Mouse (Mus musculus) MEL (cell line): ENCODE measurements around the gene Itih3. TPM values are rescaled to one million over a fixed set of nuclear protein-coding genes. Genes with fewer than 3 reads are reported as not detected.

Source experiments
- DNase-seq: peaks from one replicate; pipeline ENCODE4 v3.0.0; 2011; ENCODE audit warnings: low read depth, low spot score
- H3K27ac ChIP-seq: 2 replicates; pipeline ENCODE4 v1.5.1; 2012; ENCODE audit warnings: low read depth, mild to moderate bottlenecking, control low read depth, low read length, moderate library complexity; ENCODE audit not compliant: control insufficient read depth
- H3K27me3 ChIP-seq, 2 experiments: fragments of 150-350 bp in 1 of 2; sonication (generic) in 1 of 2; 2 replicates each; pipeline ENCODE4 v1.6.1; 2012; ENCODE audit warnings: low read length in 2 of 2, mild to moderate bottlenecking in 2 of 2, improper control_type of control experiment in 1 of 2, moderate library complexity in 1 of 2; ENCODE audit not compliant: insufficient read depth in 2 of 2, control insufficient read depth in 1 of 2
- H3K36me3 ChIP-seq, 2 experiments: 2 replicates each; pipeline ENCODE4 v1.6.1; 2012 to 2014; ENCODE audit warnings: low read length in 2 of 2, improper control_type of control experiment in 1 of 2, inconsistent platforms in 1 of 2, mild to moderate bottlenecking in 1 of 2; ENCODE audit not compliant: insufficient read depth in 2 of 2, control insufficient read depth in 1 of 2
- H3K4me1 ChIP-seq, 2 experiments: fragments of 150-350 bp in 1 of 2; sonication (generic) in 1 of 2; 2 replicates each; pipeline ENCODE4 v1.6.1; 2012; ENCODE audit warnings: low read length in 2 of 2, improper control_type of control experiment in 1 of 2, mild to moderate bottlenecking in 1 of 2; ENCODE audit not compliant: insufficient read depth in 2 of 2, control insufficient read depth in 1 of 2
- H3K4me3 ChIP-seq, 2 experiments: fragments of 150-350 bp in 1 of 2; sonication (generic) in 1 of 2; 2 replicates each; pipeline ENCODE4 v1.5.1; 2012; ENCODE audit warnings: low read depth in 2 of 2, low read length in 2 of 2, mild to moderate bottlenecking in 2 of 2, moderate library complexity in 2 of 2, control low read depth in 1 of 2, improper control_type of control experiment in 1 of 2; ENCODE audit not compliant: control insufficient read depth in 1 of 2, insufficient read depth in 1 of 2
- H3K79me2 ChIP-seq: 2 replicates; pipeline ENCODE4 v1.6.1; 2012; ENCODE audit warnings: mild to moderate bottlenecking, low read length, moderate library complexity; ENCODE audit not compliant: control insufficient read depth, poor library complexity, insufficient read depth
- H3K9ac ChIP-seq: 2 replicates; pipeline ENCODE4 v1.6.1; 2012; ENCODE audit warnings: low read depth, mild to moderate bottlenecking, control low read depth, low read length, moderate library complexity; ENCODE audit not compliant: control insufficient read depth, poor library complexity, severe bottlenecking
- H3K9me3 ChIP-seq: fragments of 150-350 bp; sonication (generic); replicated peaks from 2 replicates; pipeline ENCODE4 v1.6.1; 2012; ENCODE audit warnings: mild to moderate bottlenecking, low read length, improper control_type of control experiment, moderate library complexity; ENCODE audit not compliant: insufficient read depth
- CHD2 ChIP-seq: IDR thresholded peaks from 2 replicates; pipeline ENCODE4 v1.6.1; 2011; ENCODE audit warnings: low read length, improper control_type of control experiment
- CTCF ChIP-seq, 3 experiments: IDR thresholded peaks in 2 of 3; conservative IDR thresholded peaks in 1 of 3; 2 replicates each; pipeline ENCODE4 v1.5.1; 2011 to 2012; ENCODE audit warnings: low read length in 3 of 3, low read depth in 2 of 3, mild to moderate bottlenecking in 2 of 3, improper control_type of control experiment in 1 of 3, inconsistent platforms in 1 of 3, mixed read lengths in 1 of 3, moderate library complexity in 1 of 3; ENCODE audit not compliant: control insufficient read depth in 1 of 3, insufficient read depth in 1 of 3, poor library complexity in 1 of 3, severe bottlenecking in 1 of 3
- EP300 ChIP-seq, 2 experiments: IDR thresholded peaks; 2 replicates each; pipeline ENCODE4 v1.6.1; 2011; ENCODE audit warnings: improper control_type of control experiment in 2 of 2, low read length in 2 of 2, low read depth in 1 of 2, mild to moderate bottlenecking in 1 of 2
- ETS1 ChIP-seq: IDR thresholded peaks from 2 replicates; pipeline ENCODE4 v1.6.1; 2012; ENCODE audit warnings: low read depth, mild to moderate bottlenecking, inconsistent platforms, low read length, improper control_type of control experiment, moderate library complexity
- GABPA ChIP-seq: IDR thresholded peaks from 2 replicates; pipeline ENCODE4 v1.6.1; 2012; ENCODE audit warnings: low read depth, mild to moderate bottlenecking, inconsistent platforms, low read length, improper control_type of control experiment, moderate library complexity
- GATA1 ChIP-seq: IDR thresholded peaks from 2 replicates; pipeline ENCODE4 v1.6.1; 2011; ENCODE audit warnings: low read depth, low read length, improper control_type of control experiment
- JUND ChIP-seq: IDR thresholded peaks from 2 replicates; pipeline ENCODE4 v1.6.1; 2011; ENCODE audit warnings: low read depth, mild to moderate bottlenecking, improper control_type of control experiment, low read length
- MAFK ChIP-seq: IDR thresholded peaks from 2 replicates; pipeline ENCODE4 v1.6.1; 2011; ENCODE audit warnings: low read depth, mild to moderate bottlenecking, low read length, improper control_type of control experiment, borderline replicate concordance
- MAX ChIP-seq: IDR thresholded peaks from 2 replicates; pipeline ENCODE4 v1.6.1; 2011; ENCODE audit warnings: low read length, improper control_type of control experiment
- MAZ ChIP-seq: IDR thresholded peaks from 2 replicates; pipeline ENCODE4 v1.6.1; 2012; ENCODE audit warnings: low read depth, mild to moderate bottlenecking, inconsistent platforms, low read length, improper control_type of control experiment
- MEF2A ChIP-seq: IDR thresholded peaks from 2 replicates; pipeline ENCODE4 v1.6.1; 2014; ENCODE audit warnings: low read depth, mild to moderate bottlenecking, inconsistent platforms, low read length, improper control_type of control experiment; ENCODE audit not compliant: poor library complexity, insufficient replicate concordance, severe bottlenecking; ENCODE audit errors: extremely low read depth
- NELFE ChIP-seq: IDR thresholded peaks from 2 replicates; pipeline ENCODE4 v1.6.1; 2011; ENCODE audit warnings: low read depth, low read length, improper control_type of control experiment
- NRF1 ChIP-seq: IDR thresholded peaks from 2 replicates; pipeline ENCODE4 v1.6.1; 2014; ENCODE audit warnings: low read depth, mild to moderate bottlenecking, inconsistent platforms, low read length, improper control_type of control experiment, moderate library complexity; ENCODE audit not compliant: poor library complexity, insufficient read depth, severe bottlenecking
- POLR2A ChIP-seq, 2 experiments: IDR thresholded peaks; 2 replicates each; pipeline ENCODE4 v1.6.1; 2011 to 2012; ENCODE audit warnings: low read length in 2 of 2, mild to moderate bottlenecking in 2 of 2, control low read depth in 1 of 2, improper control_type of control experiment in 1 of 2, low read depth in 1 of 2, moderate library complexity in 1 of 2; ENCODE audit not compliant: control insufficient read depth in 1 of 2, insufficient read depth in 1 of 2, poor library complexity in 1 of 2
- POLR2AphosphoS5 ChIP-seq: IDR thresholded peaks from 2 replicates; pipeline ENCODE4 v1.6.1; 2012; ENCODE audit warnings: low read depth, borderline replicate concordance, mild to moderate bottlenecking, inconsistent platforms, low read length, moderate library complexity, mixed read lengths
- RAD21 ChIP-seq: IDR thresholded peaks from 2 replicates; pipeline ENCODE4 v1.6.1; 2011; ENCODE audit warnings: mild to moderate bottlenecking, low read depth, low read length, improper control_type of control experiment
- RCOR1 ChIP-seq: IDR thresholded peaks from 2 replicates; pipeline ENCODE4 v1.6.1; 2012; ENCODE audit warnings: low read depth, mild to moderate bottlenecking, inconsistent platforms, low read length, improper control_type of control experiment
- SIN3A ChIP-seq: IDR thresholded peaks from 2 replicates; pipeline ENCODE4 v1.6.1; 2012; ENCODE audit warnings: low read length, improper control_type of control experiment, inconsistent platforms
- SMC3 ChIP-seq: IDR thresholded peaks from 2 replicates; pipeline ENCODE4 v1.6.1; 2011; ENCODE audit warnings: low read depth, low read length, improper control_type of control experiment
- TAL1 ChIP-seq: IDR thresholded peaks from 2 replicates; pipeline ENCODE4 v1.6.1; 2012; ENCODE audit warnings: mild to moderate bottlenecking, inconsistent platforms, low read length, moderate library complexity, mixed read lengths
- UBTF ChIP-seq: IDR thresholded peaks from 2 replicates; pipeline ENCODE4 v1.6.1; 2012; ENCODE audit warnings: low read depth, mild to moderate bottlenecking, inconsistent platforms, low read length, improper control_type of control experiment, moderate library complexity, borderline replicate concordance; ENCODE audit not compliant: insufficient read depth
- ZC3H11A ChIP-seq: IDR thresholded peaks from 2 replicates; pipeline ENCODE4 v1.6.1; 2012; ENCODE audit warnings: low read depth, mild to moderate bottlenecking, inconsistent platforms, low read length, improper control_type of control experiment
- polyA plus RNA-seq, 2 experiments: library from polyadenylated mRNA; stranded (reverse) in 1 of 2; unstranded in 1 of 2; fragments of >175 nt in 1 of 2; fragments of >200 nt in 1 of 2; gene quantifications; 2 replicates each; pipeline versions ENCODE4 v1.2.1 to v1.2.4; 2012; ENCODE audit warnings: low replicate concordance in 2 of 2, low read depth in 1 of 2; ENCODE audit not compliant: insufficient read length in 2 of 2, insufficient read depth in 1 of 2, missing spikeins in 1 of 2
- total RNA-seq: library from RNA; depleted of rRNA; stranded (reverse); fragments of 300-350 nt; gene quantifications from 2 replicates; pipeline ENCODE4 v1.2.3, GENCODE M21; 2012

The Itih3 gene
- total and polyA plus RNA-seq, 3 experiments, result not detected

GRCm38 (mm10) chr14:30881718-30882108 lies 41.8 kb downstream of the Itih3 start:
- no peak for TF ChIP-seq SIN3A
- no peak for TF ChIP-seq EP300 (IDR thresholded peaks at IDR 0.05; ENCODE audit: low read depth in 1 of 2, low read length in 2 of 2)
- no peak for TF ChIP-seq POLR2A (IDR thresholded peaks at IDR 0.05; ENCODE audit: control insufficient read depth in 1 of 2, insufficient read depth in 1 of 2, low read depth in 1 of 2, low read length in 2 of 2, poor library complexity in 1 of 2)
- TF ChIP-seq RCOR1, result no peak
- TF ChIP-seq JUND, result no peak
- peak in 1 of 3 experiments; percentile 23; a peak in 1 of 6 replicates for TF ChIP-seq CTCF (IDR thresholded peaks at IDR 0.05 in 2 of 3, conservative IDR thresholded peaks at IDR 0.05 in 1 of 3; ENCODE audit: control insufficient read depth in 1 of 3, insufficient read depth in 1 of 3, low read depth in 2 of 3, low read length in 3 of 3, poor library complexity in 1 of 3, severe bottlenecking in 1 of 3)
- no peak for TF ChIP-seq CHD2
- no peak for TF ChIP-seq TAL1
- TF ChIP-seq, all 39 proteins: peak for 1
- no peak for DNase-seq
- H3K4me1 ChIP-seq, result no peaks in the 10 kb centered on the region
- no peaks in the 10 kb centered on the region for H3K79me2 ChIP-seq
- H3K36me3 ChIP-seq, result no peaks in the 10 kb centered on the region
- H3K9me3 ChIP-seq, result no peaks in the 10 kb centered on the region
- H3K27me3 ChIP-seq, result no peaks in the 10 kb centered on the region
- no peak overlapping the region for H3K9ac ChIP-seq
- H3K27ac ChIP-seq, result no peak overlapping the region
- no peak overlapping the region for H3K4me3 ChIP-seq

GRCm38 (mm10) chr14:30880811-30881717 lies 42.5 kb downstream of the Itih3 start:
- no peaks in the 10 kb centered on the region for H3K9me3 ChIP-seq
- no peak overlapping the region for H3K9ac ChIP-seq
- H3K27me3 ChIP-seq, result no peaks in the 10 kb centered on the region
- H3K27ac ChIP-seq, result no peak overlapping the region
- DNase-seq, result peak; percentile 75
- no peak overlapping the region for H3K4me3 ChIP-seq
- H3K79me2 ChIP-seq, result no peaks in the 10 kb centered on the region
- no peaks in the 10 kb centered on the region for H3K36me3 ChIP-seq
- no peaks in the 10 kb centered on the region for H3K4me1 ChIP-seq
- TF ChIP-seq CTCF (IDR thresholded peaks at IDR 0.05 in 2 of 3, conservative IDR thresholded peaks at IDR 0.05 in 1 of 3; ENCODE audit: control insufficient read depth in 1 of 3, insufficient read depth in 1 of 3, low read depth in 2 of 3, low read length in 3 of 3, poor library complexity in 1 of 3, severe bottlenecking in 1 of 3) (peak; percentile 74 to 84 (median 79)), RAD21 (peak; percentile 86), SMC3 (peak; percentile 73), ZC3H11A (peak; percentile 63; the same call in 1 of the 2 replicates), UBTF (no peak)

GRCm38 (mm10) chr14:30880251-30880650 lies 43.3 kb downstream of the Itih3 start:
- Histone ChIP-seq H3K36me3 (no peaks in the 10 kb centered on the region), H3K4me3 (no peak overlapping the region), H3K4me1 (no peaks in the 10 kb centered on the region; a peak in 1 of 4 replicates)
- no peak for TF ChIP-seq MAX
- TF ChIP-seq NRF1, result no peak
- no peak for TF ChIP-seq MEF2A
- TF ChIP-seq MAZ, result no peak
- no peak for TF ChIP-seq POLR2A (IDR thresholded peaks at IDR 0.05; ENCODE audit: control insufficient read depth in 1 of 2, insufficient read depth in 1 of 2, low read depth in 1 of 2, low read length in 2 of 2, poor library complexity in 1 of 2)
- TF ChIP-seq SMC3, result no peak
- no peak for TF ChIP-seq RCOR1
- TF ChIP-seq GATA1, result no peak
- TF ChIP-seq UBTF, result no peak
- TF ChIP-seq NELFE, result no peak
- no peak for TF ChIP-seq GABPA
- no peak for TF ChIP-seq MAFK
- TF ChIP-seq POLR2AphosphoS5, result no peak
- no peak for TF ChIP-seq JUND
- TF ChIP-seq ETS1, result no peak
- no peak for TF ChIP-seq CTCF (IDR thresholded peaks at IDR 0.05 in 2 of 3, conservative IDR thresholded peaks at IDR 0.05 in 1 of 3; ENCODE audit: control insufficient read depth in 1 of 3, insufficient read depth in 1 of 3, low read depth in 2 of 3, low read length in 3 of 3, poor library complexity in 1 of 3, severe bottlenecking in 1 of 3)

More at GRCm38 (mm10) chr14:30880251-30880650, 43.3 kb downstream of the Itih3 start:
- Histone ChIP-seq H3K27ac (no peak overlapping the region), H3K9ac (no peak overlapping the region), H3K9me3 (no peaks in the 10 kb centered on the region), H3K27me3 (no peaks in the 10 kb centered on the region), H3K79me2 (no peaks in the 10 kb centered on the region)
- no peak for DNase-seq
